Mouse (Mus musculus) ES-Bruce4 (cell line): ENCODE measurements around the gene Cd37.

Source experiments
- CTCF ChIP-seq: IDR thresholded peaks from one replicate; pipeline ENCODE4 v1.8.1; 2011; ENCODE audit warnings: low read depth, low read length
- EP300 ChIP-seq: IDR thresholded peaks from 2 replicates; pipeline ENCODE4 v1.6.1; 2011; ENCODE audit warnings: low read depth, low read length; ENCODE audit not compliant: insufficient read depth
- POLR2A ChIP-seq: IDR thresholded peaks from one replicate; pipeline ENCODE4 v1.8.1; 2011; ENCODE audit warnings: low read length; ENCODE audit not compliant: insufficient read depth

- TF ChIP-seq CTCF (no peak), POLR2A (no peak), EP300 (no peak)
Observed at GRCm38 (mm10) chr7:45191161-45191560, 47.8 kb downstream of the Cd37 start.
